Mouse (Mus musculus) embryonic fibroblast, embryonic 13.5 days (primary cell): ENCODE data around the gene Clic5.

ENCODE experiments used
- CTCF ChIP-seq: IDR thresholded peaks from 2 replicates; pipeline ENCODE4 v1.5.1; 2011; ENCODE audit warnings: mild to moderate bottlenecking, control low read depth, low read length, moderate library complexity, borderline replicate concordance; ENCODE audit not compliant: insufficient read depth
- POLR2A ChIP-seq: IDR thresholded peaks from 2 replicates; pipeline ENCODE4 v1.6.1; 2011; ENCODE audit warnings: low read depth, mild to moderate bottlenecking, control low read depth, low read length, moderate library complexity

- TF ChIP-seq CTCF = no peak
- no peak for TF ChIP-seq POLR2A
Observed at GRCm38 (mm10) chr17:44254698-44255097, 66.3 kb downstream of the Clic5 start.
